Mouse (Mus musculus): ENCODE results near the gene E130116L18Rik. TPM values are rescaled to one million over a fixed set of nuclear protein-coding genes. Genes with fewer than 3 reads are reported as not detected.

E130116L18Rik gene
- polyA plus RNA-seq (2015; fragmentation: Nextera tagmentation; extraction: Ambion mirVana): 0.73 and 3.1 TPM in 2 replicates

DNA sequence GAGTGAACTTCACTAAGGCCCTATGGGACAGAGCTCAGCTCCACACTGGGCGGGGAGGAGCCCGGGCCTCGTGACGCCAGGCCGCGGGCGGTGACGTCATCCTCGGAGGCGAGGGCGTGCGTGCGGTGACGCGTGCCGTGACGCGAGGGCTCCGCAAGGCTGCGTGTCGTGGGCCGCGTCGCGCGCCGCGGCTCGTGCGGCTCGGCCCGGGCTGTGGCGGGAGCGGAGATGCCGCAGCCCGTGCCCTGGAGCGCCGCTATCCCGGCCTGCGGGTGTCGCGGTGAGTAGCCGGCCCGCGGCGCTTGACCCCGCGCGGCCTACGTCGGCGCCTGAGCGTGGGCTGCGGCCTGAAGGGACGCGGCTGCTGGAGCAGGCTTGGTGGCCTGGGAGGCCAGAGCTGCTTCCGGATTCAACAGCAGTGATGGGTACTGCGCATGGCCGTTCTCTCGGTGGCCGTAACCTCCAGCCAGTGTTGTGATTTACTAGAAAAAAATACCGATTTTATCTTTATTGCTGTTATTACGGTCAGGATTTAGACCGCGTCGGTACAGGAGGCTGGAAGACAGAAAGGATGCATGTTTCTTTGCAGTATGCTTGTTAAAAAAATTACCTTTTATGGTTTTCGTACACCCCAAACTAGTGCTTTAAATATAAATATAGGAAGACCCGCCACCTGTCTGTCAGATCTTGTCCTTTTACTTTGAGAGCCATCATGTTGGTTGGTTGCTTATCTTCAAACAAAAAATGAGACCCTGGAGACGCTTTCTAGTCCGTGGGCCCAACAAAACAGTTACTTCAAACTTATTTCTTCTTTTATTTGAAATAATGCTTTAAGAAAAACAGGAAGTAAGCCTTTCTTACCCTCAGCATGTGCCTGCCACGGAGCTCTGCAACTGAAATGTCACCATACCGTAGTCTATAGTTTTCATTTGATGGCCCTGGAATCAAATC lies at the start of gene E130116L18Rik:
TSS of gene E130116L18Rik (minus strand) at position 402 of the 951 bp plus-strand sequence.

DNA sequence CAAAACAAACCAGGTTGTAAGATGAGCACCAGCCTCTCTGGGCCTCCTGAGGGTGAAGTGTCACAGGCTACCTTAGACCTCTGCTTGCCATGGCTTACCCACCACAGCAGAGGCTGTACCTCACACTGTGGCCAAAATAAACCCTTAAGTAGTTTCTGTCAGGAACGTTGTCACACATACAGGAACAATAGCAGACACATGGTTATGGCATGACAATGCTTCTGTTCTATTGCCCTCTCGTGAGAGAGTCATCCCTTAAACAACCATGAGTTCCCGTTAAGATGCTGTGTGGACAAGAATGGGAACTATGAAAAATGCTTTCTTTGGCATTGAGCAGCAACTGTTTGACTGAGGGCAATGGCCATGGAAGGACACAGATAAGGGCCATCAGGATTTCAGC lies 1.3 kb downstream of the E130116L18Rik start, which contains the start of gene Galnt11:
TSS of gene Galnt11 (plus strand) at position 301 of the 400 bp plus-strand sequence.

DNA sequence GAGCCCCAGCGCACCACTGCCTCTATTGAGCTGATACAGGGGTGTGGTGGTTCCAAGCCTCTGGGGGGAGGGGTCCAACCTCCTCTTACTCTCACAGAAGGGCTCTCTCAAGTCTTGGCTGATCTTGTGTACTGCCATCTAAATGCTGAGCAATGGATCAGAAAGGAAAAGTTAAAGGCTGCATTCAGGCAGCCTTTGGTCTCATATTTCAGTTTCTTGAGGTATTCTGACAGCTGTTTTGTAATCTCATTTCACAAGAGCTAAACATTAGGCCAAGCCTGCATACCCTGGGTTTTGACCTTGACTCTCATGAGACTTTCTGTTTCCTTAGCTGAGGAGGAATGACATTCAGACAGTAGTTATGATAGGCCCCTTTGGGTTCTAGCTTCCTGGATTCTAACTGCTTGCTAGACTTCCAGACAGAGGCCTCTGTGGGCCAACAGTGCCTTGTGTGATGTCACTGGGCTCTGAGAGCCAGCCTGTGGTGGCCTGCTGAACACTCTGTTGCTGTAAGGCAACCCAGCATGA lies 41.9 kb downstream of the E130116L18Rik start, which contains the start of gene Galntl5:
TSS of gene Galntl5 (plus strand) at position 457 of the 528 bp plus-strand sequence.

Other genes starting within 250 kb of the E130116L18Rik start
- gene Prkag2, start 122.5 kb downstream of the E130116L18Rik start, polyA plus RNA-seq (2015; fragmentation: Nextera tagmentation; extraction: Ambion mirVana): 12.0 and 14.9 TPM in 2 replicates
- gene Galntl5, start 41.7 kb downstream of the E130116L18Rik start, polyA plus RNA-seq (2015; fragmentation: Nextera tagmentation; extraction: Ambion mirVana): not detected in 2 replicates
- 20.3 and 20.6 TPM in 2 replicates for gene Galnt11, start 1.2 kb downstream of the E130116L18Rik start, polyA plus RNA-seq (2015; fragmentation: Nextera tagmentation; extraction: Ambion mirVana)

All from skeletal muscle tissue, postnatal 0 days (tissue).